Mouse (Mus musculus): ENCODE measurements at regions not wholly inside any gene's neighbourhood (a gene's known extent, or its start where the extent isn't known, plus 50 kb on each side); places are given as distances from the start of the nearest gene placed in this dataset.
"Not testable (repeated sequence)": the region's sequence is repeated elsewhere in the genome, so short reads cannot be mapped to it uniquely, and the experiment has no call there.

GRCm38 (mm10) chr3:22411976-22412660 is 335.7 kb downstream of the Tbl1xr1 start:
- H3K4me3 ChIP-seq (replicated peaks); H3K9ac ChIP-seq; H3K27ac ChIP-seq; H3K4me1 ChIP-seq; H3K27me3 ChIP-seq; H3K36me3 ChIP-seq (replicated peaks); ATAC-seq (ENCODE audit: low FRiP score); H3K9me3 ChIP-seq; H3K4me2 ChIP-seq: not testable (repeated sequence)
- 75% methylated on average over 4 of the region's 4 CpGs for WGBS

DNA sequence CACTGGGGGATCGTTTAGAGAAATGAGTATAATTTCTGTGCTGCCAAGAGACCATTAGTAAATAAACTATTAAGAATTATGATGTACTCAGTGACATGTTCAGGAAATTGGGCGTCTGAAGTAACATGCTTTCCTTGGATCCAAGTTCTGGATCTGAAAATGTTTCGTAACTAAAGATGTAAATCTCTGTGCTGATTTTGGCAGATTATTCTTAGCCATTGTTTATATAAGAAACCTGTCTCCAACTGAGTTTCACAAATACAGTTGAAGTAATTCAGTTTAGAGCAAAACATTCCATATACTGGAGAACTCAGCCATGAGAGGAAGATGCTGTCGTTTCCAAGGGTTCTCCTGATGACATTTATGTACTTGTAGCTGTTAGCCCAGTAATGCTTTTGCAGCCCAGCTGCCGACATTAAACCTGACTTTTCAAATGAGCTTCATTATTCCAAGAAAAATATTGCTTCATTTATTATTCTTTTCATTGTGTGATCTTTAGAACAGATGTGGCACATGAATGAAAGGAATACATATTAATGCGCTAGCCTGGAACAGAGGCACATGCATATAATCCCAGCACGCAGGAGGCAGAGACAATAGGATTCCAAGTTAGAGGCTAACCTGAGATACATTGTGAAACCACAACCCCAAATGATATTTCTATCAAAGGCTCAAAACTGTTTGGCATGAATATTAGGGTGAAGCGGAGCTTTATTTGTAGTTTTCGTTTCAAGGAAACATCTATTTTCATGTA is 361.8 kb downstream of the Tbl1xr1 start:
- no peak for ATAC-seq (ENCODE audit: low FRiP score)
- no peaks in the 10 kb centered on the region for H3K36me3 ChIP-seq (replicated peaks)
- H3K27ac ChIP-seq: no peak overlapping the region
- no peak overlapping the region for H3K4me2 ChIP-seq
- no peak overlapping the region for H3K9ac ChIP-seq
- no peaks in the 10 kb centered on the region for H3K4me1 ChIP-seq
- no peaks in the 10 kb centered on the region for H3K9me3 ChIP-seq
- no peaks in the 10 kb centered on the region for H3K27me3 ChIP-seq
- H3K4me3 ChIP-seq (replicated peaks): no peak overlapping the region
- 84% methylated on average over 9 of the region's 9 CpGs for WGBS

DNA sequence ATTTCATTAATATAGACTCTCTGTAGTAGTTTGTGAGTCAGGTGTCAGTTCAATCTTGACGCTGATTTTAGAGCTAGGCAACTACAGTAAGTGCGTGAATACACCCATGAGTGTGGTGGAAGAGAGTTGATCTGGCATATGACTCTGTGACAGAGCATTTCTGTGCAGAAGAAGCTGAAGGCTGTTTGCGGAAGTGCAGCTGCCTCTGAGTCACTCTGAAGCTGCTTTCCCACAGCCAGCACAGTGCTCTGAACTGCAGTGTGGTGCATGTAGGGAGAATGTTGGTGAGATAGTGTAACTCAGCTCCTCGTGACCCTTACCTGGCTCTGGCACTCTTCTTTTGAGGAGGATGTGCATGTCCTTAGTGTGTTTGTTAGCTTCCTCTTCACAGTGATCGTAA is 394.1 kb downstream of the Tbl1xr1 start:
- H3K9me3 ChIP-seq: no peaks in the 10 kb centered on the region
- ATAC-seq (ENCODE audit: low FRiP score): no peak
- WGBS: 92% methylated on average over 5 of the region's 5 CpGs

GRCm38 (mm10) chr3:22492530-22492929 is 416.1 kb downstream of the Tbl1xr1 start:
- Histone ChIP-seq H3K9me3 (0 out of 2 replicates have a peak, but pooled peaks cover 5% of the 10 kb centered on the region), H3K4me1 (no peaks in the 10 kb centered on the region), H3K4me3 (replicated peaks) (no peak overlapping the region), H3K27ac (no peak overlapping the region), H3K9ac (no peak overlapping the region), H3K4me2 (no peak overlapping the region), H3K36me3 (replicated peaks) (no peaks in the 10 kb centered on the region), H3K27me3 (no peaks in the 10 kb centered on the region)
- 0 out of 2 replicates have a peak, but pooled peaks have one; percentile 36 for ATAC-seq (ENCODE audit: low FRiP score)
- 36% methylated on average over 2 of the region's 2 CpGs for WGBS

More for the DNA sequence above, 394.1 kb downstream of the Tbl1xr1 start:
- no peak overlapping the region for H3K27ac ChIP-seq
- no peaks in the 10 kb centered on the region for H3K4me1 ChIP-seq
- H3K4me2 ChIP-seq: no peak overlapping the region
- no peak overlapping the region for H3K9ac ChIP-seq
- H3K36me3 ChIP-seq (replicated peaks): no peaks in the 10 kb centered on the region
- H3K27me3 ChIP-seq: no peaks in the 10 kb centered on the region
- no peak overlapping the region for H3K4me3 ChIP-seq (replicated peaks)

Data from forebrain, embryonic 12.5 days (tissue).